Mouse (Mus musculus) midbrain, embryonic 15.5 days (tissue): ENCODE results near the gene Srf. TPM values are rescaled to one million over a fixed set of nuclear protein-coding genes. Genes with fewer than 3 reads are reported as not detected.

Experiments
- ATAC-seq: fragments of 200-750 bp; cut with Nextera tagmentation; replicated peaks from 2 replicates; pipeline ENCODE4 v1.8.0; 2017; ENCODE audit warnings: moderate TSS enrichment
- H3K27ac ChIP-seq: fragments of 300-500 bp; sonication (generic); 2 replicates; pipeline ENCODE4 v1.5.1; 2015; ENCODE audit warnings: mild to moderate bottlenecking, inconsistent platforms
- H3K27me3 ChIP-seq: fragments of 300-500 bp; sonication (generic); replicated peaks from 2 replicates; pipeline ENCODE4 v1.6.1; 2015; ENCODE audit warnings: inconsistent platforms
- H3K36me3 ChIP-seq: fragments of 300-500 bp; sonication (generic); replicated peaks from 2 replicates; pipeline ENCODE4 v1.6.1; 2015; ENCODE audit warnings: inconsistent platforms
- H3K4me1 ChIP-seq: fragments of 300-500 bp; sonication (generic); 2 replicates; pipeline ENCODE4 v1.6.1; 2015; ENCODE audit warnings: inconsistent platforms
- H3K4me2 ChIP-seq: fragments of 300-500 bp; sonication (generic); 2 replicates; pipeline ENCODE4 v1.6.1; 2015; ENCODE audit warnings: inconsistent platforms, mild to moderate bottlenecking, moderate library complexity
- H3K4me3 ChIP-seq: fragments of 300-500 bp; sonication (generic); 2 replicates; pipeline ENCODE4 v1.5.1; 2015; ENCODE audit warnings: mild to moderate bottlenecking, inconsistent platforms
- H3K9ac ChIP-seq: fragments of 300-500 bp; sonication (generic); 2 replicates; pipeline ENCODE4 v1.6.1; 2015; ENCODE audit warnings: mild to moderate bottlenecking, inconsistent platforms
- H3K9me3 ChIP-seq: fragments of 300-500 bp; sonication (generic); 2 replicates; pipeline ENCODE4 v1.6.1; 2016; ENCODE audit warnings: inconsistent platforms
- WGBS: fragments of 180-500 bp; shearing (Covaris S2); methylation state at CpG from one replicate; pipeline ENCODE4 v1.1.7; 2015; ENCODE audit warnings: mixed read lengths; 5-methylcytosine and 5-hydroxymethylcytosine counted together
- polyA plus RNA-seq: library from polyadenylated mRNA; unstranded; fragments of >200 nt; fragmentation: Nextera tagmentation; extraction: Ambion mirVana; gene quantifications from 2 replicates; pipeline ENCODE4 v1.2.1, GENCODE M21; 2015

Srf gene
- polyA plus RNA-seq, 1 experiment from 2014 or later: 3.7 TPM

GRCm38 (mm10) chr17:46546591-46546990, 9.4 kb downstream of the Srf start:
- 0 out of 2 replicates have a peak overlapping the region, but pooled peaks have one; percentile 71 for H3K27ac ChIP-seq
- peak overlapping the region; percentile 72 for H3K4me3 ChIP-seq
- H3K36me3 ChIP-seq: peaks cover 41% of the 10 kb centered on the region
- no peaks in the 10 kb centered on the region for H3K27me3 ChIP-seq
- peak overlapping the region; percentile 63 for H3K4me2 ChIP-seq
- peaks cover 21% of the 10 kb centered on the region for H3K4me1 ChIP-seq
- WGBS: 7% methylated on average over 7 of the region's 7 CpGs
- peak overlapping the region; percentile 79 for H3K9ac ChIP-seq
- H3K9me3 ChIP-seq: no peaks in the 10 kb centered on the region
- peak; percentile 16; the same call in 1 of the 2 replicates for ATAC-seq

- Histone ChIP-seq H3K27ac (peak within 1 kb of the TSS; percentile 71), H3K9ac (peak within 1 kb of the TSS; percentile 79)
- peak; percentile 95 for ATAC-seq
Observed at GRCm38 (mm10) chr17:46545813-46546564, 10.0 kb downstream of the Srf start, which contains the start of gene Cul9. TSS of gene Cul9 (minus strand) at chr17:46546388.

GRCm38 (mm10) chr17:46543661-46544060, 12.3 kb downstream of the Srf start:
- WGBS: 90% methylated on average over 12 of the region's 12 CpGs
- Histone ChIP-seq H3K27me3 (no peaks in the 10 kb centered on the region), H3K9me3 (no peaks in the 10 kb centered on the region), H3K27ac (no peak overlapping the region), H3K9ac (no peak overlapping the region), H3K4me2 (no peak overlapping the region), H3K4me3 (no peak overlapping the region), H3K36me3 (peaks cover 42% of the 10 kb centered on the region), H3K4me1 (peaks cover 21% of the 10 kb centered on the region)
- ATAC-seq: no peak

More at GRCm38 (mm10) chr17:46545813-46546564, 10.0 kb downstream of the Srf start, which contains the start of gene Cul9:
- peaks cover 21% of the 10 kb centered on the region for H3K4me1 ChIP-seq
- H3K9me3 ChIP-seq: no peaks in the 10 kb centered on the region
- H3K4me2 ChIP-seq: peak within 1 kb of the TSS; percentile 63
- peaks cover 43% of the 10 kb centered on the region for H3K36me3 ChIP-seq
- peak within 1 kb of the TSS; percentile 72 for H3K4me3 ChIP-seq
- 2% methylated on average over 47 of the region's 49 CpGs for WGBS
- no peaks in the 10 kb centered on the region for H3K27me3 ChIP-seq

- WGBS: 37% methylated on average over 12 of the region's 12 CpGs
- Histone ChIP-seq H3K4me1 (no peaks in the 10 kb centered on the region), H3K4me3 (no peak overlapping the region), H3K36me3 (peaks cover 34% of the 10 kb centered on the region; the same call in 1 of the 2 replicates), H3K9me3 (no peaks in the 10 kb centered on the region), H3K4me2 (no peak overlapping the region), H3K27me3 (no peaks in the 10 kb centered on the region), H3K27ac (no peak overlapping the region), H3K9ac (no peak overlapping the region; the same call in 1 of the 2 replicates)
- ATAC-seq: peak; percentile 43; the same call in 1 of the 2 replicates
Observed at GRCm38 (mm10) chr17:46525579-46526307, 30.2 kb downstream of the Srf start.

GRCm38 (mm10) chr17:46525065-46525464, 30.9 kb downstream of the Srf start:
- 89% methylated on average over 10 of the region's 10 CpGs for WGBS
- Histone ChIP-seq H3K36me3 (peaks cover 34% of the 10 kb centered on the region; the same call in 1 of the 2 replicates), H3K27me3 (no peaks in the 10 kb centered on the region), H3K4me3 (no peak overlapping the region), H3K9me3 (no peaks in the 10 kb centered on the region), H3K4me1 (no peaks in the 10 kb centered on the region), H3K9ac (no peak overlapping the region; the same call in 1 of the 2 replicates), H3K4me2 (no peak overlapping the region), H3K27ac (no peak overlapping the region)
- ATAC-seq: no peak

GRCm38 (mm10) chr17:46521963-46522668, 33.9 kb downstream of the Srf start:
- no peak overlapping the region for H3K9ac ChIP-seq
- H3K27me3 ChIP-seq: no peaks in the 10 kb centered on the region
- ATAC-seq: no peak
- WGBS: 35% methylated on average over 24 of the region's 24 CpGs
- no peak overlapping the region for H3K4me3 ChIP-seq
- no peak overlapping the region for H3K4me2 ChIP-seq
- H3K36me3 ChIP-seq: peaks cover 27% of the 10 kb centered on the region; the same call in 1 of the 2 replicates
- no peaks in the 10 kb centered on the region for H3K4me1 ChIP-seq
- no peaks in the 10 kb centered on the region for H3K9me3 ChIP-seq
- H3K27ac ChIP-seq: no peak overlapping the region

GRCm38 (mm10) chr17:46521174-46521573, 34.8 kb downstream of the Srf start:
- H3K27ac ChIP-seq: no peak overlapping the region
- H3K9me3 ChIP-seq: no peaks in the 10 kb centered on the region
- no peak overlapping the region for H3K9ac ChIP-seq
- 80% methylated on average over 9 of the region's 9 CpGs for WGBS
- no peaks in the 10 kb centered on the region for H3K27me3 ChIP-seq
- no peaks in the 10 kb centered on the region for H3K4me1 ChIP-seq
- no peak for ATAC-seq
- H3K36me3 ChIP-seq: peaks cover 23% of the 10 kb centered on the region; the same call in 1 of the 2 replicates
- no peak overlapping the region for H3K4me2 ChIP-seq
- no peak overlapping the region for H3K4me3 ChIP-seq

GRCm38 (mm10) chr17:46520385-46520979, 35.5 kb downstream of the Srf start:
- Histone ChIP-seq H3K27me3 (no peaks in the 10 kb centered on the region), H3K4me3 (no peak overlapping the region), H3K4me1 (no peaks in the 10 kb centered on the region), H3K27ac (no peak overlapping the region), H3K36me3 (peaks cover 18% of the 10 kb centered on the region; the same call in 1 of the 2 replicates), H3K9me3 (no peaks in the 10 kb centered on the region), H3K9ac (no peak overlapping the region), H3K4me2 (no peak overlapping the region)
- 50% methylated on average over 25 of the region's 25 CpGs for WGBS
- ATAC-seq: no peak

- Histone ChIP-seq H3K9me3 (no peaks in the 10 kb centered on the region), H3K9ac (no peak overlapping the region), H3K4me2 (no peak overlapping the region), H3K4me1 (no peaks in the 10 kb centered on the region), H3K27me3 (no peaks in the 10 kb centered on the region), H3K36me3 (peaks cover 13% of the 10 kb centered on the region; the same call in 1 of the 2 replicates), H3K27ac (no peak overlapping the region), H3K4me3 (no peak overlapping the region)
- no peak for ATAC-seq
- 52% methylated on average over 10 of the region's 10 CpGs for WGBS
Observed at GRCm38 (mm10) chr17:46519971-46520370, 36.0 kb downstream of the Srf start.

- Histone ChIP-seq H3K4me2 (no peak overlapping the region), H3K27me3 (no peaks in the 10 kb centered on the region), H3K9ac (no peak overlapping the region), H3K27ac (no peak overlapping the region), H3K36me3 (peaks cover 4% of the 10 kb centered on the region; the same call in 1 of the 2 replicates), H3K4me1 (no peaks in the 10 kb centered on the region), H3K9me3 (no peaks in the 10 kb centered on the region), H3K4me3 (no peak overlapping the region)
- 64% methylated on average over 2 of the region's 2 CpGs for WGBS
- ATAC-seq: peak; percentile 57; the same call in 1 of the 2 replicates
Observed at GRCm38 (mm10) chr17:46513329-46513728, 42.6 kb downstream of the Srf start.

GRCm38 (mm10) chr17:46511059-46511710, 44.8 kb downstream of the Srf start:
- Histone ChIP-seq H3K36me3 (0 out of 2 replicates have a peak, but pooled peaks cover 7% of the 10 kb centered on the region), H3K4me1 (no peaks in the 10 kb centered on the region), H3K9me3 (no peaks in the 10 kb centered on the region), H3K9ac (no peak overlapping the region), H3K27ac (no peak overlapping the region), H3K4me3 (no peak overlapping the region), H3K27me3 (no peaks in the 10 kb centered on the region), H3K4me2 (no peak overlapping the region)
- peak; percentile 31; the same call in 1 of the 2 replicates for ATAC-seq
- 46% methylated on average over 11 of the region's 11 CpGs for WGBS
